Mouse (Mus musculus) embryonic fibroblast, embryonic 13.5 days (primary cell): ENCODE measurements around the gene Hand2. TPM values are rescaled to one million over a fixed set of nuclear protein-coding genes. Genes with fewer than 3 reads are reported as not detected.

Experiments
- H3K27ac ChIP-seq: 2 replicates; pipeline ENCODE4 v1.5.1; 2012; ENCODE audit warnings: low read length, control low read depth, inconsistent platforms; ENCODE audit not compliant: insufficient read depth
- H3K4me1 ChIP-seq: 2 replicates; pipeline ENCODE4 v1.6.1; 2011; ENCODE audit warnings: low read length; ENCODE audit not compliant: control insufficient read depth, insufficient read depth
- H3K4me3 ChIP-seq: 2 replicates; pipeline ENCODE4 v1.5.1; 2011; ENCODE audit warnings: mild to moderate bottlenecking, control low read depth, low read length; ENCODE audit not compliant: insufficient read depth
- CTCF ChIP-seq: IDR thresholded peaks from 2 replicates; pipeline ENCODE4 v1.5.1; 2011; ENCODE audit warnings: mild to moderate bottlenecking, control low read depth, low read length, moderate library complexity, borderline replicate concordance; ENCODE audit not compliant: insufficient read depth
- POLR2A ChIP-seq: IDR thresholded peaks from 2 replicates; pipeline ENCODE4 v1.6.1; 2011; ENCODE audit warnings: low read depth, mild to moderate bottlenecking, control low read depth, low read length, moderate library complexity
- polyA plus RNA-seq: library from polyadenylated mRNA; stranded (reverse); fragments of >200 nt; gene quantifications from 2 replicates; pipeline ENCODE4 v1.2.4, GENCODE M21; 2011; ENCODE audit warnings: low read depth; ENCODE audit not compliant: missing spikeins, insufficient read length

Hand2 gene
- 3.3 and 5.0 TPM in 2 replicates for polyA plus RNA-seq

- TF ChIP-seq POLR2A (peak; percentile 65), CTCF (no peak)
- Histone ChIP-seq H3K27ac (no peak within 1 kb of the TSS), H3K4me1 (no peaks in the 10 kb centered on the region), H3K4me3 (peak within 1 kb of the TSS; percentile 51)
Measured at GRCm38 (mm10) chr8:57320851-57321743, at the start of gene Hand2. Gene Hand2, plus strand, starts transcription at chr8:57320983.

GRCm38 (mm10) chr8:57273055-57273454, 47.7 kb upstream of the Hand2 start:
- TF ChIP-seq CTCF (no peak), POLR2A (no peak)

GRCm38 (mm10) chr8:57293441-57293840, 27.3 kb upstream of the Hand2 start:
- H3K27ac ChIP-seq, result no peak overlapping the region
- no peaks in the 10 kb centered on the region for H3K4me1 ChIP-seq
- no peak overlapping the region for H3K4me3 ChIP-seq
- TF ChIP-seq CTCF (no peak), POLR2A (no peak)

More at GRCm38 (mm10) chr8:57273055-57273454, 47.7 kb upstream of the Hand2 start:
- H3K27ac ChIP-seq, result no peak overlapping the region
- no peaks in the 10 kb centered on the region for H3K4me1 ChIP-seq
- no peak overlapping the region for H3K4me3 ChIP-seq

- TF ChIP-seq CTCF, result no peak
- TF ChIP-seq POLR2A, result no peak
- Histone ChIP-seq H3K27ac (no peak overlapping the region), H3K4me3 (no peak overlapping the region), H3K4me1 (no peaks in the 10 kb centered on the region)
Measured at GRCm38 (mm10) chr8:57303513-57303912, 17.3 kb upstream of the Hand2 start.

GRCm38 (mm10) chr8:57304944-57305343, 15.8 kb upstream of the Hand2 start:
- Histone ChIP-seq H3K4me3 (no peak overlapping the region), H3K4me1 (no peaks in the 10 kb centered on the region), H3K27ac (no peak overlapping the region)
- TF ChIP-seq CTCF, result no peak
- no peak for TF ChIP-seq POLR2A

GRCm38 (mm10) chr8:57306441-57306840, 14.3 kb upstream of the Hand2 start:
- no peak overlapping the region for H3K27ac ChIP-seq
- no peak for TF ChIP-seq POLR2A
- TF ChIP-seq CTCF, result no peak
- no peak overlapping the region for H3K4me3 ChIP-seq
- no peaks in the 10 kb centered on the region for H3K4me1 ChIP-seq

- H3K4me1 ChIP-seq, result no peaks in the 10 kb centered on the region; the same call in 1 of the 2 replicates
- H3K27ac ChIP-seq, result no peak overlapping the region
- TF ChIP-seq POLR2A, result no peak
- no peak for TF ChIP-seq CTCF
- no peak overlapping the region for H3K4me3 ChIP-seq
Measured at GRCm38 (mm10) chr8:57309844-57310485, 10.8 kb upstream of the Hand2 start.

GRCm38 (mm10) chr8:57312031-57312981, 8.5 kb upstream of the Hand2 start:
- Histone ChIP-seq H3K4me3 (0 out of 2 replicates have a peak overlapping the region, but pooled peaks have one; percentile 0), H3K27ac (no peak overlapping the region), H3K4me1 (no peaks in the 10 kb centered on the region; the same call in 1 of the 2 replicates)
- no peak for TF ChIP-seq CTCF
- no peak for TF ChIP-seq POLR2A

GRCm38 (mm10) chr8:57313583-57313982, 7.2 kb upstream of the Hand2 start:
- Histone ChIP-seq H3K4me3 (no peak overlapping the region), H3K27ac (no peak overlapping the region)
- TF ChIP-seq CTCF (no peak), POLR2A (no peak)

More at GRCm38 (mm10) chr8:57313583-57313982, 7.2 kb upstream of the Hand2 start:
- H3K4me1 ChIP-seq, result no peaks in the 10 kb centered on the region; the same call in 1 of the 2 replicates
